Mouse (Mus musculus) spleen, adult 2 months (tissue): ENCODE results near the gene Mta1. TPM values are rescaled to one million over a fixed set of nuclear protein-coding genes. Genes with fewer than 3 reads are reported as not detected.

Source experiments
- DNase-seq, 2 experiments: peaks; one replicate each; pipeline versions ENCODE4 v3.0.0 to v3.0.0-alpha.2; 2012 to 2021; ENCODE audit warnings: low spot score in 2 of 2, low read depth in 1 of 2
- H3K27ac ChIP-seq: fragments of 200-500 bp; 2 replicates; pipeline ENCODE4 v1.5.1; 2012; ENCODE audit warnings: low read length, inconsistent platforms; ENCODE audit not compliant: insufficient read depth
- H3K27me3 ChIP-seq: fragments of 200-500 bp; 2 replicates; pipeline ENCODE4 v1.6.1; 2012; ENCODE audit warnings: mild to moderate bottlenecking, moderate library complexity, low read length, inconsistent platforms; ENCODE audit not compliant: control insufficient read depth, insufficient read depth
- H3K36me3 ChIP-seq: fragments of 200-500 bp; 2 replicates; pipeline ENCODE4 v1.6.1; 2012; ENCODE audit warnings: mild to moderate bottlenecking, low read length, inconsistent platforms; ENCODE audit not compliant: control insufficient read depth, insufficient read depth
- H3K4me1 ChIP-seq: fragments of 200-500 bp; 2 replicates; pipeline ENCODE4 v1.6.1; 2011; ENCODE audit warnings: inconsistent platforms; ENCODE audit not compliant: control insufficient read depth, insufficient read depth, insufficient read length
- H3K4me3 ChIP-seq: fragments of 200-500 bp; 2 replicates; pipeline ENCODE4 v1.5.1; 2011; ENCODE audit warnings: mild to moderate bottlenecking, inconsistent platforms; ENCODE audit not compliant: insufficient read depth, insufficient read length; ENCODE audit errors: extremely low read depth
- CTCF ChIP-seq: fragments of 200-500 bp; IDR thresholded peaks from 2 replicates; pipeline ENCODE4 v1.5.1; 2011; ENCODE audit warnings: mild to moderate bottlenecking, inconsistent platforms; ENCODE audit not compliant: insufficient read depth, insufficient read length, insufficient replicate concordance; ENCODE audit errors: extremely low read depth
- POLR2A ChIP-seq: fragments of 200-500 bp; IDR thresholded peaks from 2 replicates; pipeline ENCODE4 v1.6.1; 2011; ENCODE audit warnings: low read depth, low read length, inconsistent platforms
- WGBS: fragments of 180-500 bp; shearing (Covaris S2); methylation state at CpG from one replicate; pipeline ENCODE4 v1.1.7; 2018; 5-methylcytosine and 5-hydroxymethylcytosine counted together
- polyA plus RNA-seq: library from polyadenylated mRNA; depleted of rRNA; stranded (reverse); fragments of >200 nt; gene quantifications from 2 replicates; pipeline ENCODE4 v1.2.3, GENCODE M21; 2012; rRNA removed

Mta1 gene
- 55.6 and 77.7 TPM in 2 replicates for polyA plus RNA-seq

- 10% methylated on average over 34 of the region's 53 CpGs for WGBS
- DNase-seq, result peak in 1 of 2 experiments; percentile 37
These were observed at the start of gene Mta1 for GRCm38 (mm10) chr12:113097749-113098281. TSS of gene Mta1 (plus strand) at chr12:113098278.

GRCm38 (mm10) chr12:113049836-113050235 is 48.2 kb upstream of the Mta1 start:
- WGBS, result 31% methylated on average over 9 of the region's 9 CpGs
- Histone ChIP-seq H3K4me3 (no peak overlapping the region), H3K36me3 (peaks cover 4% of the 10 kb centered on the region), H3K27me3 (no peaks in the 10 kb centered on the region), H3K4me1 (peaks cover 13% of the 10 kb centered on the region; the same call in 1 of the 2 replicates), H3K27ac (peak overlapping the region; percentile 46)
- DNase-seq, result peak in 1 of 2 experiments; percentile 37
- TF ChIP-seq CTCF (no peak), POLR2A (no peak)

More at GRCm38 (mm10) chr12:113097749-113098281, at the start of gene Mta1:
- TF ChIP-seq POLR2A (no peak), CTCF (no peak)
- H3K36me3 ChIP-seq, result no peaks in the 10 kb centered on the region
- H3K4me3 ChIP-seq, result peak within 1 kb of the TSS; percentile 76
- peaks cover 17% of the 10 kb centered on the region; the same call in 1 of the 2 replicates for H3K4me1 ChIP-seq
- peak within 1 kb of the TSS; percentile 24; the same call in 1 of the 2 replicates for H3K27ac ChIP-seq
- H3K27me3 ChIP-seq, result no peaks in the 10 kb centered on the region; the same call in 1 of the 2 replicates

DNA sequence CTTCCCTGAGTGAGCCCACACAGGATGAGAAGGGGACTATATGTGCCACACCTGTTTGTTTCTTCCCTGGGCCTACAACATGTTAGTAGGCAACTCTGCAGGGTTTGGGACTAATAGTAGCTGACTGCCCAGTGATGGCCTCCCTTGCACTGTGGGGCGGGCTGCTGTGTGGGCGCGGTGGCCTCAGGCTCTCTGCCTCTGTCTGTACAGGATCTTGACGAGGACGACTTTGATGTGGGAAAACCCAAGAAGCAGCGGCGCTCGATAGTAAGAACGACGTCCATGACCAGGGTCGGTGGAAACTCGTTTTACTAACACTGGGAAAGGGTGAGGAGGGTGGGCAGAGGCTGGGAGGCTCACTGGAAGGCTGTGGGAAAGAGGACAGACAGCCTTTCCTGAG is 47.4 kb upstream of the Mta1 start:
- WGBS, result 76% methylated on average over 12 of the region's 12 CpGs
- no peak for TF ChIP-seq CTCF
- H3K4me3 ChIP-seq, result no peak overlapping the region

GRCm38 (mm10) chr12:113051628-113052403 is 46.3 kb upstream of the Mta1 start:
- Histone ChIP-seq H3K4me3 (no peak overlapping the region), H3K27ac (no peak overlapping the region), H3K4me1 (peaks cover 13% of the 10 kb centered on the region; the same call in 1 of the 2 replicates), H3K36me3 (peaks cover 4% of the 10 kb centered on the region), H3K27me3 (no peaks in the 10 kb centered on the region)
- no peak for DNase-seq
- 87% methylated on average over 9 of the region's 9 CpGs for WGBS
- TF ChIP-seq POLR2A (no peak), CTCF (no peak)

More for the DNA sequence above, 47.4 kb upstream of the Mta1 start:
- Histone ChIP-seq H3K4me1 (peaks cover 13% of the 10 kb centered on the region; the same call in 1 of the 2 replicates), H3K27me3 (no peaks in the 10 kb centered on the region), H3K36me3 (peaks cover 4% of the 10 kb centered on the region), H3K27ac (peak overlapping the region; percentile 46; the same call in 1 of the 2 replicates)
- DNase-seq, result no peak

DNA sequence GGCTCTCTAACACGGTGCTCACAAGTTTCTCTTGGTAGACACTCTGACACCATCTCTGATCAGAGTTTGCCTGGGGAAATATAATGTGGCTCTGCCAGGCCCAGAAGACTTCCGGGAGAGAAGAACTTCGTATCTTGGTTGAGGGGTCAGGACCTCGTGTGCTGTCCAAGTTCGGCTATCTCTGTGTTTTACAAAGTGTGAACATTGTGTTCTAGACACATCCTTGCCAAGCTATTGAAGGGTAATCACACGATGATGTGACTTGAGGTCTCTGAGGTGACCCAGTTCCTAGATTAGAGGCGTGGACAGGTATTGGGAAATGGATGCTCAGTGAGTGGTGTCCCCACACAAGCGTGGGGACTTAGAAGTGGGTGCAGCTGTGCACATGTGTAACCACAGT is 42.0 kb upstream of the Mta1 start:
- H3K36me3 ChIP-seq, result peaks cover 7% of the 10 kb centered on the region
- WGBS, result 84% methylated on average over 8 of the region's 8 CpGs
- TF ChIP-seq POLR2A (no peak), CTCF (no peak)
- DNase-seq, result no peak
- H3K27ac ChIP-seq, result no peak overlapping the region
- no peak overlapping the region for H3K4me3 ChIP-seq
- H3K4me1 ChIP-seq, result peaks cover 2% of the 10 kb centered on the region; the same call in 1 of the 2 replicates
- no peaks in the 10 kb centered on the region for H3K27me3 ChIP-seq

DNA sequence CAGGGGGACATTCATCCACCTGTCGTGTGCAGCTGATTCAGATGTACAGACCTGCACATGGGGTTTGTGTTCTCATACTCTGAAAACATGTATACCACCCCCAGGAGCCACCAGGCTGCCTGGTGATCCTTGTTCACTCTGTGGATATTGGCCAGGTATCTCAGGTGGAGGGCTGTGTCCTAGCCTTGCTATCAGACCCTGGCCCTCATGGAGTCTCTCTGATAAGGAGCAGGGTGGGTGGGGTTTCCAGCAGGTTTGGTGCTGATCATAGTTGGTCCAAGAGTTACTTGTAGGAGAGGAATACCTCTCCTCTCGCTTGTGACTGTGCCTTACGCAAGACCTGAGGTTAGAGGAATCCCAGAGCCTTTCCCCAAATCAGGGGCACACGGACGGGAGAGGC is 37.9 kb upstream of the Mta1 start:
- WGBS, result 91% methylated on average over 5 of the region's 5 CpGs
- no peaks in the 10 kb centered on the region for H3K27me3 ChIP-seq
- DNase-seq, result no peak
- H3K4me1 ChIP-seq, result no peaks in the 10 kb centered on the region
- H3K27ac ChIP-seq, result no peak overlapping the region
- H3K4me3 ChIP-seq, result no peak overlapping the region
- peaks cover 5% of the 10 kb centered on the region for H3K36me3 ChIP-seq
- TF ChIP-seq CTCF (no peak), POLR2A (no peak)
